Mouse (Mus musculus) cerebellum, adult 2 months (tissue): ENCODE results near the gene Cntnap2. TPM values are rescaled to one million over a fixed set of nuclear protein-coding genes. Genes with fewer than 3 reads are reported as not detected.
"Not testable (repeated sequence)": the region's sequence is repeated elsewhere in the genome, so short reads cannot be mapped to it uniquely, and the experiment has no call there.

ENCODE experiments used
- DNase-seq, 2 experiments: peaks; one replicate each; pipeline ENCODE4 v3.0.0; 2021
- H3K27ac ChIP-seq: fragments of 200-500 bp; 2 replicates; pipeline ENCODE4 v1.5.1; 2012; ENCODE audit warnings: low read length, control low read depth, inconsistent platforms; ENCODE audit not compliant: insufficient read depth
- H3K27me3 ChIP-seq: fragments of 200-500 bp; 2 replicates; pipeline ENCODE4 v1.6.1; 2012; ENCODE audit warnings: inconsistent platforms, mild to moderate bottlenecking, low read length, moderate library complexity; ENCODE audit not compliant: control insufficient read depth, insufficient read depth
- H3K4me1 ChIP-seq: fragments of 200-500 bp; 2 replicates; pipeline ENCODE4 v1.6.1; 2011; ENCODE audit warnings: low read length; ENCODE audit not compliant: control insufficient read depth, insufficient read depth
- H3K4me3 ChIP-seq: fragments of 200-500 bp; replicated peaks from 2 replicates; pipeline ENCODE3; 2011; ENCODE audit warnings: mild to moderate bottlenecking, low read depth, low read length, control low read depth; ENCODE audit not compliant: insufficient read depth
- CTCF ChIP-seq: fragments of 200-500 bp; IDR thresholded peaks from 2 replicates; pipeline ENCODE4 v1.5.1; 2011; ENCODE audit warnings: low read depth, mild to moderate bottlenecking, control low read depth, low read length, moderate library complexity, borderline replicate concordance; ENCODE audit not compliant: insufficient read depth
- POLR2A ChIP-seq: fragments of 200-500 bp; IDR thresholded peaks from 2 replicates; pipeline ENCODE4 v1.6.1; 2011; ENCODE audit warnings: low read length, control low read depth, borderline replicate concordance; ENCODE audit not compliant: insufficient read depth
- WGBS: fragments of 180-500 bp; shearing (Covaris S2); methylation state at CpG from one replicate; pipeline ENCODE4 v1.1.7; 2018; 5-methylcytosine and 5-hydroxymethylcytosine counted together
- polyA plus RNA-seq: library from polyadenylated mRNA; depleted of rRNA; stranded (reverse); fragments of >200 nt; gene quantifications from 2 replicates; pipeline ENCODE4 v1.2.3, GENCODE M21; 2012

The Cntnap2 gene
- polyA plus RNA-seq, 1 experiment: 32.4 TPM

DNA sequence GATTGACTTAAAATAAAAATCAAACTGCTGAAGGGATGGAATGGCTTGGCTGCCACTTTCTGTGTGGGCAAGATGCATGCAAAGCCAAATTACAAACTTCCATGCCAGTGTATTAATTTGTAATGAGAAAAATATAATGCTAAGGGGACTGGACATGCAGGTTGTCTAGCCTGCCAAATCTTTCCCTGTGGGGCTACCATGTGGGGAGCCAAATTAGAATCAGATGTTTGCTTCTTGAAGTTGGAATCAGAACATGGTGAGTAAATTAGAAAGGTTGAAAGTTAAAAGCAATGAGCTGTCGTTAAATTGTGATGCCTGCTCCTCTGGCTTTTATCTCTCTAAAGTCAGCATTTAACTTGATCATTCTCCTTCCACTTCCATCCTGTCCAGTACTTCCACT is 1443.6 kb downstream of the Cntnap2 start:
- WGBS: 28% methylated on average over 1 of the region's 1 CpGs
- no peak for TF ChIP-seq POLR2A
- no peak for TF ChIP-seq CTCF
- H3K27ac ChIP-seq: no peak overlapping the region
- H3K4me1 ChIP-seq: no peaks in the 10 kb centered on the region
- H3K4me3 ChIP-seq: no peak overlapping the region
- no peaks in the 10 kb centered on the region for H3K27me3 ChIP-seq
- peak in 1 of 2 experiments; percentile 11 for DNase-seq

DNA sequence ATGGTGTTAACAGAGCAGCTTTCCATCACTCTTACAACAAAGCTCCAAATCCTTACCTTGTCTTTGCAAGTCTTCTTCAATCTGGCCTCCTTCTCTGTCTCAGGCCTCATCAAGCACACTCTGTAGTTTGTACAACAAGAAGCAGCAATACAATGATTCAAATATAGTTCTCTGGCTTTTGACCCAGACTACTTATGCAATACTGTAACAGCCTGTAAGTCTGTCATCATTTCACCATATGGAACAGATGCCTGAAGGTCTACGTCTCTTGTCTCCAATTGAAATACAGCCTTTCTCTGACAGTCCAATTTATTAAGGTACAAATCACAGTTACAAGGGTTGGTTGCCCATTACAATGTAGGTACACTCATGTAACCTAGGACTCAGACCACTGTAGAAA is 1453.7 kb downstream of the Cntnap2 start:
- DNase-seq: no peak
- TF ChIP-seq POLR2A: no peak
- TF ChIP-seq CTCF: no peak
- Histone ChIP-seq H3K4me3 (no peak overlapping the region), H3K4me1 (no peaks in the 10 kb centered on the region), H3K27me3 (no peaks in the 10 kb centered on the region), H3K27ac (no peak overlapping the region)
- 82% methylated on average over 1 of the region's 1 CpGs for WGBS

GRCm38 (mm10) chr6:46537586-46537985 is 1478.4 kb downstream of the Cntnap2 start:
- H3K4me3 ChIP-seq, DNase-seq, H3K27me3 ChIP-seq, H3K4me1 ChIP-seq, H3K27ac ChIP-seq: not testable (repeated sequence)
- 91% methylated on average over 2 of the region's 2 CpGs for WGBS

GRCm38 (mm10) chr6:46563470-46563869 is 1504.3 kb downstream of the Cntnap2 start:
- TF ChIP-seq POLR2A (no peak), CTCF (no peak)
- no peak overlapping the region for H3K4me3 ChIP-seq
- no peaks in the 10 kb centered on the region for H3K4me1 ChIP-seq
- DNase-seq: no peak
- WGBS: 89% methylated on average over 2 of the region's 2 CpGs
- H3K27me3 ChIP-seq: no peaks in the 10 kb centered on the region
- no peak overlapping the region for H3K27ac ChIP-seq

DNA sequence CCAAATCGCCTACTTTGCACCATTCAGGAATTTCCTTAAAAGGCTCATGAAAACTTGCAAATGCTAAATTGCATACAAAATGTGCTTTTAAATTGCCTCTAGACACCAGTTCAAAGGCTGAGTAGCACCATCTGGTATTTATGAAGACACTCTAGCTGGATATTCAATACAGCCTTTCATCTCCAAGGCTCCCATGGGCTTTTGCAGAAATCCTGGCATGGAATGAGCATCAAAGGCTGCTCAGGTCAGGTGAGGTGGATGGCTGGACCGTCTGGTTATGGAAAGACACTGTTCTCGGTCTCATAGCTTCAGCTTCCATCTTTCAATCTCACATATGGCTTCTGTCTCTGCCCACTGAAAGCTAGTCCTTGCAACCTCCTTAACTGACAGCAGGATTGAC is 1515.9 kb downstream of the Cntnap2 start:
- TF ChIP-seq POLR2A: no peak
- no peak for TF ChIP-seq CTCF
- Histone ChIP-seq H3K27me3 (no peaks in the 10 kb centered on the region), H3K27ac (no peak overlapping the region), H3K4me3 (no peak overlapping the region), H3K4me1 (no peaks in the 10 kb centered on the region)
- peak in 1 of 2 experiments; percentile 14 for DNase-seq
- 39% methylated on average over 3 of the region's 3 CpGs for WGBS

- Histone ChIP-seq H3K4me3 (no peak overlapping the region), H3K27ac (no peak overlapping the region), H3K4me1 (no peaks in the 10 kb centered on the region; the same call in 1 of the 2 replicates), H3K27me3 (no peaks in the 10 kb centered on the region)
- DNase-seq: peak in 1 of 2 experiments; percentile 6
- TF ChIP-seq POLR2A: no peak
- no peak for TF ChIP-seq CTCF
Measured at GRCm38 (mm10) chr6:46612365-46612764, 1553.2 kb downstream of the Cntnap2 start.

GRCm38 (mm10) chr6:46612872-46613271 is 1553.7 kb downstream of the Cntnap2 start:
- no peak for DNase-seq
- TF ChIP-seq CTCF (no peak), POLR2A (no peak)
- Histone ChIP-seq H3K4me3 (no peak overlapping the region), H3K27ac (no peak overlapping the region), H3K27me3 (no peaks in the 10 kb centered on the region), H3K4me1 (no peaks in the 10 kb centered on the region; the same call in 1 of the 2 replicates)
- WGBS: 78% methylated on average over 3 of the region's 3 CpGs

- no peaks in the 10 kb centered on the region for H3K27me3 ChIP-seq
Measured at GRCm38 (mm10) chr6:46669018-46669417, 1609.9 kb downstream of the Cntnap2 start.

More at GRCm38 (mm10) chr6:46669018-46669417, 1609.9 kb downstream of the Cntnap2 start:
- Histone ChIP-seq H3K27ac (no peak overlapping the region), H3K4me3 (no peak overlapping the region), H3K4me1 (no peaks in the 10 kb centered on the region)
- no peak for DNase-seq
- WGBS: 61% methylated on average over 1 of the region's 1 CpGs
- TF ChIP-seq CTCF (no peak), POLR2A (no peak)
